Mouse (Mus musculus) monocyte, adult 5-6 weeks (primary cell): ENCODE results near the gene Gm5538. TPM values are rescaled to one million over a fixed set of nuclear protein-coding genes. Genes with fewer than 3 reads are reported as not detected.

Experiments used
- ATAC-seq: fragments of 153-309, 156-312 bp; replicated peaks from 2 replicates; pipeline ENCODE4 v1.8.0; 2017; ENCODE audit warnings: mild to moderate bottlenecking; ENCODE audit not compliant: low TSS enrichment, insufficient number of reproducible peaks, severe bottlenecking, poor library complexity, low FRiP score
- total RNA-seq: library from RNA; stranded (forward); fragments of 200-1000, 200-491, 200-594 nt; gene quantifications from 3 replicates; pipeline ENCODE4 v1.2.3, GENCODE M21; 2017

The Gm5538 gene
- total RNA-seq = not detected in 3 replicates

- ATAC-seq = no peak
Observed at GRCm38 (mm10) chr3:59729490-59729889, at the start of gene Gm5538. TSS of gene Gm5538 (plus strand) at chr3:59729790.

DNA sequence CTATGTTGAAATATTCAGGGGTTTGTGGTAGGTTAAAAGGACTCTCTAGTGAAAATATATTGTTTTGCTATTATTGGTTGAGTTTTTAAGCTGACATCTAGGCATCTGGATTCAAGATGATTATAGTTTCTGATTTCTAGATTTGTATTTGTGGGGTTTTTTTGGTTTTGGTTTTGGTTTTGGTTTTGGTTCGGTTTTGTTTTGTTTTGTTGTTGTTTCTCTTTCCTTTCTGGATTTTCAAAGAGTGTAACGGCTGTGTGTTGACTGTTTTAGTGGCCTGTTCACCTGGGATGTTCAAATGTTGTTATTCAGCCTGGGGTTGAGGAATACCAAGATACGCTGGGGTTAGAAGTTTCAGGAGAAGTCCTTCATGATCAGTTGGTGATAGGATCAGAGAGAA, 32.2 kb upstream of the Gm5538 start:
- ATAC-seq = no peak

DNA sequence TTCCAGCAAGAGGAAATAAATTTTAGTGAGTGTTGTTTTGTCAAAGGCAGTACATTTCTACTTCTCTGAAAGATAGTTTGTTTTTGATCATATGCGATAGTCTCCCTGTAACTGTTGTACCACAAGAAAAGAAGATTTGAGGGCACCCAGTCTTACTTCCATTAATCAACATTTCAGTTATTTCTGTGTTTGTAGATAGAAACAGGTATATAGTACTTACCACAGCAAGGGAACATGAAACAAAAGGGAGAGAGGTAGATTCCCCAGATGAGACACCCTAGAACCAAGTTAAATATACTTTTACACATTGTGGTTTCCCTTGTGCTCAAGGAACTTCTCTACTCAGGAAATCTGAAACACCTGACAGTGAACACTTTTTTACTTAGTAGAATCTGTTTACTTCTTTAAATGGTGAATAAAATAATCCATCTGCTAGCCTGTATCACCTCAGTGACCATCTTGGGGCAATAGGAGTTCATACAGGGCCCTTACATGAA, 26.9 kb upstream of the Gm5538 start:
- ATAC-seq = no peak

DNA sequence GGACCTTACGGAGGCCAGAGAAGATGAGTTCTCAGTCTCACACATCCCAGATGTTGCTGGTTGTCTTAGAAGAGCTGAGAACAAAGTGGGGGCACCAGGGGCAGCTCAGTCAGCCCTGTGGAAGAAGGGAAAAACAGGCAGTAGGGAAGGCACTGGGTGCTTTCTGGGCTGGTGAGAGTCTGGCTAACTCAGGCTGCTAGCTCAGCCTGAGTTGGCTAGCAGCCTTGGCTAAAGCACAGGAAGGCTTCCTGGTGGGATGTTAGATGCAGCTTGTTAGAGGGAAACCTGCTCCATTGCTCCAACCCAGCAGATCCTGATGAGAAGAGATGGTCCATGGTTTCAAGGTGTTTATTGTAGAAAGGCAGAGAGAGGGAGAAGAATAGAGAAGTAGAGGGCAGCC, 10.3 kb downstream of the Gm5538 start:
- no peak for ATAC-seq

DNA sequence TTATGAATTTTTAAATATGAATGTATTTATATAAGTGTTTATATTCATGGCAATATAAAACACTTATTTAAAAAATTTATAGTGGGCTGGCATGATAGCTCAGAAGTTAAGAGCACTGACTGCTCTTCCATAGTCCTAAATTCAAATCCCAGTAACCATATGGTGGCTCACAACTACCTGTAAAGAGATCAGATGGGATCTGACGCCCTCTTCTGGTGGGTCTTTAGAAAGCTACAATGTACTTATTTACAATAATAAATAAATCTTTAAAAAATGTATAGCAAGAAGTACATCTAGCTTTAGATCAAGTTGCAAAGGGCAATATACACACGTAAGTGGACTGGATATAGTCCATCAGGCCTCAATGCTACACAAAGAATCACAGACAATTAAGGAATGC, 14.6 kb downstream of the Gm5538 start:
- ATAC-seq = no peak

Other genes starting within 250 kb of the Gm5538 start
- gene Gm8298, start 131.3 kb downstream of the Gm5538 start, total RNA-seq = not detected in 3 replicates
- not detected in 3 replicates for gene C130079G13Rik, start 195.4 kb downstream of the Gm5538 start, total RNA-seq